Mouse (Mus musculus) ovary, adult 2 months (tissue): ENCODE measurements around the gene Cyren. TPM values are rescaled to one million over a fixed set of nuclear protein-coding genes. Genes with fewer than 3 reads are reported as not detected.

ENCODE experiments used
- polyA plus RNA-seq: library from polyadenylated mRNA; depleted of rRNA; stranded (reverse); fragments of >200 nt; gene quantifications from 2 replicates; pipeline ENCODE4 v1.2.3, GENCODE M21; 2012; rRNA removed

Cyren gene
- polyA plus RNA-seq: 6.2 and 6.7 TPM in 2 replicates

GRCm38 (mm10) chr6:34877509-34878321, at the start of gene Cyren:
Cyren (minus strand) TSS chr6:34878060.

GRCm38 (mm10) chr6:34919956-34920355, 42.1 kb upstream of the Cyren start, which contains the start of gene Stra8:
Stra8 (plus strand) TSS chr6:34920163.

GRCm38 (mm10) chr6:34910371-34911219, 32.7 kb upstream of the Cyren start, which contains the start of gene Wdr91:
Wdr91 (minus strand) TSS chr6:34910876.

GRCm38 (mm10) chr6:34862791-34863403, 15.0 kb downstream of the Cyren start, which contains the start of gene Tmem140:
Tmem140 (plus strand) TSS chr6:34863146.

Other genes starting within 250 kb of the Cyren start
- gene Agbl3, start 97.6 kb downstream of the Cyren start, polyA plus RNA-seq: 7.1 and 7.3 TPM in 2 replicates
- gene Tmem140, start 14.9 kb downstream of the Cyren start, polyA plus RNA-seq: 11.9 and 14.9 TPM in 2 replicates
- gene Wdr91, start 32.8 kb upstream of the Cyren start, polyA plus RNA-seq: 24.5 and 26.8 TPM in 2 replicates
- gene Stra8, start 42.1 kb upstream of the Cyren start, polyA plus RNA-seq: not detected in 2 replicates
- gene Slc23a4, start 110.3 kb upstream of the Cyren start, polyA plus RNA-seq: 2.6 and 3.0 TPM in 2 replicates